Mouse (Mus musculus): Measurements from ENCODE around the gene Iqce. TPM values are rescaled to one million over a fixed set of nuclear protein-coding genes. Genes with fewer than 3 reads are reported as not detected.

Iqce gene
- polyA plus RNA-seq, 1 experiment from 2014 or later, result 24.7 TPM

GRCm38 (mm10) chr5:140624238-140624637 lies 77.9 kb downstream of the Iqce start:
- H3K9me3 ChIP-seq (ENCODE audit: control insufficient read depth, low read depth, low read length), result peaks cover 6% of the 10 kb centered on the region; the same call in 1 of the 2 replicates
- no peak overlapping the region for H3K9ac ChIP-seq (replicated peaks; ENCODE audit: low read depth, low read length)
- H3K4me1 ChIP-seq (ENCODE audit: control insufficient read depth, insufficient read depth, low read length), result no peaks in the 10 kb centered on the region
- H3K27ac ChIP-seq (ENCODE audit: low read length), result no peak overlapping the region
- no peak for ATAC-seq (ENCODE audit: insufficient number of reproducible peaks, insufficient read depth, low FRiP score, low read depth)
- WGBS, result 83% methylated on average over 5 of the region's 5 CpGs
- peaks cover 71% of the 10 kb centered on the region for H3K36me3 ChIP-seq (ENCODE audit: control insufficient read depth, insufficient read depth, low read length)
- H3K4me3 ChIP-seq (ENCODE audit: low read depth, low read length), result no peak overlapping the region
- no peaks in the 10 kb centered on the region for H3K27me3 ChIP-seq (ENCODE audit: control insufficient read depth, insufficient read depth, low read length)
- no peak overlapping the region for H3K4me2 ChIP-seq (replicated peaks; ENCODE audit: low read depth, low read length)

- Histone ChIP-seq H3K36me3 (ENCODE audit: control insufficient read depth, insufficient read depth, low read length) (peaks cover 66% of the 10 kb centered on the region), H3K4me2 (replicated peaks; ENCODE audit: low read depth, low read length) (no peak overlapping the region), H3K27me3 (ENCODE audit: control insufficient read depth, insufficient read depth, low read length) (no peaks in the 10 kb centered on the region), H3K9ac (replicated peaks; ENCODE audit: low read depth, low read length) (no peak overlapping the region), H3K9me3 (ENCODE audit: control insufficient read depth, low read depth, low read length) (peaks cover 6% of the 10 kb centered on the region; the same call in 1 of the 2 replicates), H3K4me3 (ENCODE audit: low read depth, low read length) (no peak overlapping the region), H3K4me1 (ENCODE audit: control insufficient read depth, insufficient read depth, low read length) (no peaks in the 10 kb centered on the region), H3K27ac (ENCODE audit: low read length) (no peak overlapping the region)
- no peak for ATAC-seq (ENCODE audit: insufficient number of reproducible peaks, insufficient read depth, low FRiP score, low read depth)
- 75% methylated on average over 4 of the region's 4 CpGs for WGBS
Observed at GRCm38 (mm10) chr5:140623791-140624190, 78.4 kb downstream of the Iqce start.

GRCm38 (mm10) chr5:140622978-140623670 lies 79.1 kb downstream of the Iqce start:
- H3K36me3 ChIP-seq (ENCODE audit: control insufficient read depth, insufficient read depth, low read length), result peaks cover 60% of the 10 kb centered on the region

GRCm38 (mm10) chr5:140621517-140621916 lies 80.7 kb downstream of the Iqce start:
- no peaks in the 10 kb centered on the region for H3K27me3 ChIP-seq (ENCODE audit: control insufficient read depth, insufficient read depth, low read length)
- no peak overlapping the region for H3K4me2 ChIP-seq (replicated peaks; ENCODE audit: low read depth, low read length)
- no peak overlapping the region for H3K27ac ChIP-seq (ENCODE audit: low read length)
- H3K9ac ChIP-seq (replicated peaks; ENCODE audit: low read depth, low read length), result no peak overlapping the region
- WGBS, result 73% methylated on average over 10 of the region's 10 CpGs
- ATAC-seq (ENCODE audit: insufficient number of reproducible peaks, insufficient read depth, low FRiP score, low read depth), result no peak
- peaks cover 44% of the 10 kb centered on the region for H3K36me3 ChIP-seq (ENCODE audit: control insufficient read depth, insufficient read depth, low read length)
- no peaks in the 10 kb centered on the region for H3K9me3 ChIP-seq (ENCODE audit: control insufficient read depth, low read depth, low read length)
- no peaks in the 10 kb centered on the region for H3K4me1 ChIP-seq (ENCODE audit: control insufficient read depth, insufficient read depth, low read length)
- H3K4me3 ChIP-seq (ENCODE audit: low read depth, low read length), result no peak overlapping the region

More at GRCm38 (mm10) chr5:140622978-140623670, 79.1 kb downstream of the Iqce start:
- Histone ChIP-seq H3K9ac (replicated peaks; ENCODE audit: low read depth, low read length) (no peak overlapping the region), H3K4me1 (ENCODE audit: control insufficient read depth, insufficient read depth, low read length) (no peaks in the 10 kb centered on the region), H3K9me3 (ENCODE audit: control insufficient read depth, low read depth, low read length) (peaks cover 4% of the 10 kb centered on the region; the same call in 1 of the 2 replicates), H3K4me3 (ENCODE audit: low read depth, low read length) (no peak overlapping the region), H3K4me2 (replicated peaks; ENCODE audit: low read depth, low read length) (no peak overlapping the region), H3K27ac (ENCODE audit: low read length) (no peak overlapping the region), H3K27me3 (ENCODE audit: control insufficient read depth, insufficient read depth, low read length) (no peaks in the 10 kb centered on the region)
- no peak for ATAC-seq (ENCODE audit: insufficient number of reproducible peaks, insufficient read depth, low FRiP score, low read depth)
- 96% methylated on average over 23 of the region's 23 CpGs for WGBS

GRCm38 (mm10) chr5:140621092-140621491 lies 81.1 kb downstream of the Iqce start:
- H3K27me3 ChIP-seq (ENCODE audit: control insufficient read depth, insufficient read depth, low read length), result no peaks in the 10 kb centered on the region
- 76% methylated on average over 9 of the region's 9 CpGs for WGBS
- ATAC-seq (ENCODE audit: insufficient number of reproducible peaks, insufficient read depth, low FRiP score, low read depth), result no peak
- no peak overlapping the region for H3K27ac ChIP-seq (ENCODE audit: low read length)
- H3K4me1 ChIP-seq (ENCODE audit: control insufficient read depth, insufficient read depth, low read length), result no peaks in the 10 kb centered on the region
- no peaks in the 10 kb centered on the region for H3K9me3 ChIP-seq (ENCODE audit: control insufficient read depth, low read depth, low read length)
- H3K9ac ChIP-seq (replicated peaks; ENCODE audit: low read depth, low read length), result no peak overlapping the region
- H3K4me2 ChIP-seq (replicated peaks; ENCODE audit: low read depth, low read length), result no peak overlapping the region
- peaks cover 39% of the 10 kb centered on the region for H3K36me3 ChIP-seq (ENCODE audit: control insufficient read depth, insufficient read depth, low read length)
- no peak overlapping the region for H3K4me3 ChIP-seq (ENCODE audit: low read depth, low read length)

GRCm38 (mm10) chr5:140619895-140620736 lies 82.1 kb downstream of the Iqce start:
- Histone ChIP-seq H3K4me3 (ENCODE audit: low read depth, low read length) (no peak overlapping the region), H3K9ac (replicated peaks; ENCODE audit: low read depth, low read length) (no peak overlapping the region), H3K4me1 (ENCODE audit: control insufficient read depth, insufficient read depth, low read length) (no peaks in the 10 kb centered on the region), H3K27ac (ENCODE audit: low read length) (no peak overlapping the region), H3K9me3 (ENCODE audit: control insufficient read depth, low read depth, low read length) (no peaks in the 10 kb centered on the region), H3K4me2 (replicated peaks; ENCODE audit: low read depth, low read length) (no peak overlapping the region), H3K27me3 (ENCODE audit: control insufficient read depth, insufficient read depth, low read length) (no peaks in the 10 kb centered on the region), H3K36me3 (ENCODE audit: control insufficient read depth, insufficient read depth, low read length) (peaks cover 34% of the 10 kb centered on the region)
- WGBS, result 55% methylated on average over 7 of the region's 7 CpGs
- no peak for ATAC-seq (ENCODE audit: insufficient number of reproducible peaks, insufficient read depth, low FRiP score, low read depth)

GRCm38 (mm10) chr5:140619151-140619771 lies 82.9 kb downstream of the Iqce start:
- Histone ChIP-seq H3K4me3 (ENCODE audit: low read depth, low read length) (no peak overlapping the region), H3K9ac (replicated peaks; ENCODE audit: low read depth, low read length) (no peak overlapping the region), H3K27me3 (ENCODE audit: control insufficient read depth, insufficient read depth, low read length) (no peaks in the 10 kb centered on the region), H3K4me2 (replicated peaks; ENCODE audit: low read depth, low read length) (no peak overlapping the region), H3K27ac (ENCODE audit: low read length) (no peak overlapping the region), H3K9me3 (ENCODE audit: control insufficient read depth, low read depth, low read length) (no peaks in the 10 kb centered on the region), H3K36me3 (ENCODE audit: control insufficient read depth, insufficient read depth, low read length) (peaks cover 33% of the 10 kb centered on the region), H3K4me1 (ENCODE audit: control insufficient read depth, insufficient read depth, low read length) (no peaks in the 10 kb centered on the region)
- ATAC-seq (ENCODE audit: insufficient number of reproducible peaks, insufficient read depth, low FRiP score, low read depth), result peak; percentile 38; the same call in 1 of the 2 replicates
- 20% methylated on average over 6 of the region's 6 CpGs for WGBS

- H3K4me3 ChIP-seq (ENCODE audit: low read depth, low read length), result no peak overlapping the region
- H3K4me2 ChIP-seq (replicated peaks; ENCODE audit: low read depth, low read length), result no peak overlapping the region
- peak overlapping the region; percentile 44; the same call in 1 of the 2 replicates for H3K27ac ChIP-seq (ENCODE audit: low read length)
- H3K9me3 ChIP-seq (ENCODE audit: control insufficient read depth, low read depth, low read length), result no peaks in the 10 kb centered on the region
- H3K9ac ChIP-seq (replicated peaks; ENCODE audit: low read depth, low read length), result no peak overlapping the region
- no peak for ATAC-seq (ENCODE audit: insufficient number of reproducible peaks, insufficient read depth, low FRiP score, low read depth)
- WGBS, result 70% methylated on average over 5 of the region's 5 CpGs
- no peaks in the 10 kb centered on the region for H3K27me3 ChIP-seq (ENCODE audit: control insufficient read depth, insufficient read depth, low read length)
- peaks cover 30% of the 10 kb centered on the region for H3K36me3 ChIP-seq (ENCODE audit: control insufficient read depth, insufficient read depth, low read length)
- H3K4me1 ChIP-seq (ENCODE audit: control insufficient read depth, insufficient read depth, low read length), result no peaks in the 10 kb centered on the region
Observed at GRCm38 (mm10) chr5:140617714-140618113, 84.5 kb downstream of the Iqce start.
